Mouse (Mus musculus): ENCODE results near the gene Krtap10-10.

DNA sequence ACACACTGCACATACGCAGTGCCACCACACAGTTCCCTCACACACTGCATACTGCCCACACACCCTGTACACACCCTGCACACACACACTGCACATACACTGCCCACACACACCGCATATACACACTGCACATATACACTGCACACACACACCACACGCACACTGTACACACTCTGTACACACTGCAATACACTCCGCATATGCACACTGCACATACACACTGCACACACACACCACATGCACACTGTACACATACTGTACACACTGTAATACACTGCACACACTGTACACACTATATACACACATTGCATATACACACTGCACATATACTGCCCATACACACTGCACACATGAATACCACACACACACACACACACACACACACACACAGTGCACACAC lies 17.2 kb upstream of the Krtap10-10 start:
- no peak for TF ChIP-seq POLR2A (IDR thresholded peaks at IDR 0.05; ENCODE audit: low read depth, low read length)
- TF ChIP-seq CTCF (IDR thresholded peaks at IDR 0.05; ENCODE audit: extremely low read depth, insufficient read length, insufficient replicate concordance, low read depth, low read length) = no peak
